Mouse (Mus musculus): ENCODE data around the gene U2af1l4.

GRCm38 (mm10) chr7:30588676-30589434 lies 25.8 kb downstream of the U2af1l4 start, which contains the start of gene Kmt2b:
- TF ChIP-seq CTCF (IDR thresholded peaks at IDR 0.05; ENCODE audit: insufficient read depth, low read length) (no peak), POLR2A (IDR thresholded peaks at IDR 0.05; ENCODE audit: borderline replicate concordance, extremely low read depth, low read depth, low read length) (peak; percentile 87; the same call in 1 of the 2 replicates)
